Mouse (Mus musculus) hindlimb bud, embryonic 11.5 days (tissue): ENCODE results near the gene Pnmt.

Experiments
- DNase-seq: peaks from one replicate; pipeline ENCODE4 v3.0.0-alpha.2; 2012; ENCODE audit warnings: low read depth, low spot score; ENCODE audit errors: extremely low spot score

The Pnmt gene

DNA sequence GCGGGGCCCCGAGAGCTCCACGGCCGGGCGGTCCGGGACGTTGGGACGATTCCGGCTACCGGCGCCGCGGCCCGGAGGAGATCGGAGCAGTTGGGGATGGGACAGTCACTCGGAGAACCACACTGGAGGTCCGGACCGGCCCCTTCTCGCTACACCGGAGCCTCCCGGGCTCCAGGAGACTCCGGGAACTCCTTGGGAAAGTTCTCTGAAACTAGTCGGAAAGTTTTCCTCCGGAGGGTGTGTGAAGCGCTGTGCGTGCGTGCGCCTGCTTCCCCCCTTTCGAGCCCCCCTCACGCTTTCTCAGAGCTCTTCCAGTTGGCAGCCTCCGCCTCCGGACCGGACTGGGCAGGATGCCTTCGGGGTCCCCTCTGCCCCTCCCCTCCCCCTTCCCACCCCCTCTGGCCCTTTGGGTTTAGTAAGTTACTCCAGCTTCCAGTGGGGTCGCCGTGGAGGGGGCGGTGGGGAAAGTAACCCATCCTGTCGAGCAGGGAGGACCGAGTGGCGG is 26.6 kb downstream of the Pnmt start:
- DNase-seq: no peak

DNA sequence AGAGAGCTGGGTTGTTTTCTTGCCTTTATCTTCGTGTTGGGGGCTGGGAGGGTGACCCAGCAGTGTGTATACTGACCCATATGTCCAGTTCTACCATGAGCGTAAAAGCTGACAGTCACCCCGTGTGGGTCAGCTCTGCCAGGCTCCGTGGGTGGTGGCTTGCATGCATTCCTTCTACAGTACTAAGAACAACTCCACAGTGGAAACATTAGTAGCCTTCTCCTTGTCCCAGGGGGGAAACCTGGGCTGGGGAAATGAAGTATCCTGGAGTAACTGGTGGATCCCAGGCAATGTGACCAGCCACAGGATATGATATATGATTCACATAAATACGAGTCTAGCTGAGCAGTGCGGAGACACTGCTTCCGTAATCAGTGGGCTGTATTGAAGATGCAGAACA is 27.5 kb downstream of the Pnmt start:
- no peak for DNase-seq

DNA sequence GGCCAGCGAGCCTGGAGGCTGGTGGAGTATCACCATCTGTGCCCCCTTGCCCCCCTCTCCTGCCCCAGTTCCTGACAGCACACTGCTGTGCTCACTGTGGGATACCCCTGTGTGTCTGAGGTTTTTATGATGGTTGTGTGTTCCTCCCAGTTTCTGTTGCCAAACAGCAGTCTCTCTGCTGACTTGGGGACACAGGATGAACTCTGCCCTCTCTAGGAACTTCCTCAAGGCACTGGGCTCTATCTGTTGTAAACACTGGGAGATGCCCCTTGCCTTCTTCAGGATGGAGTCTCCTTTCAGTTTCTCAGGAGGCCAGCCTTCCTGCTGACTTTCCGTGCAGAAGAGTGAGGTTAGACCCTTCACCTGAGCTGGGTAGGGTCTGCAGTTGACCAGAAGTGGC is 27.9 kb downstream of the Pnmt start:
- DNase-seq: no peak

- no peak for DNase-seq
Observed at GRCm38 (mm10) chr11:98417074-98417473, 30.8 kb downstream of the Pnmt start.

DNA sequence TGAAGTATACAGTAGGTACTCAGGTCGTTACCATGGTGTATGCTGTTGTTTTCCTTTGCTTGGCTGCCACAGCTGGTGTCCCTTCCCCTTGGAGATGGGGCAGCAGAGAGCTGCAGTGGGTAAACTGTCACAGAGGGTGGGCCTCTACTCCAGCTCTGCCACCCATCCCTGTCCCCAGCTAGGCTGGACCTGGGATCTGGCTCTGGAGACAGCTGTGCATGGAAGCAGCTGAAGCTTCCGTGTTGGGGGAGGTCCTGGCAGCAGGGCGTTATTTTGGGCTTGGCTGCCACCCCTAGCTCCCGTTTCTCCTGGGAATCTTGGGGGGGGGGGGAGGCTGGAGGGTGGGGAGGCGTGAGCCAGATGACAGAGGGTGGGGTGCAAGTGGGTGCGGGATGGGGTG is 32.0 kb downstream of the Pnmt start:
- DNase-seq: no peak

DNA sequence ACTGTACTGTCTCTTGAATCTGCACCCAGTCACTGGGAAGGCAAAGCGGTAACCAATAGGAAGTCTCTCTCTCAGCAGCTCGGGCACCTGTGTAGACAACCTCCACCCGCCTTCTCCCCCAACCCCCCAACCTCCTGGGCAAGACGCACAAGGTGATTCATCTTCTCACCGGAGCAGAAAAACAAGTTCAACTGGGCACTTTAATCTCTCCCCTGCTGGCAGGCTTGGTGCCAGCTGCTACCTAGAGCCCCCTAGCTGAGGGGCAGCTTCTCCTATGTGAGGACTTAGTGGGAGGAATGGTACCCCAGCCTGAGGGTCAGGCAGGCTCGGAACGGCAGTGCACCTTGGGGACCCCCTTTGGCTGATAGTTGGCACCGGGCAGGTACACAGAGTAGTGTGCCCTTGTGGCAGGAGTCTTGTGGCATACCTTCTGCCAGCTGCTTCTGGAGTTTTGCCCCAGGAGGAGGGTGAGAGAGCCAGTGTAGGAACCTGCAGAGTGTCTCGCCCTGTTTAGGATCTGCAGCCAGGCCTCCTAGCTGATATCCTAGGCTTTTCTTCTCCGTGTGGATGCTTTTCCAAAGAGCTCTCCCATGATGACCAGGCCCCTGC is 32.8 kb downstream of the Pnmt start:
- DNase-seq: no peak

DNA sequence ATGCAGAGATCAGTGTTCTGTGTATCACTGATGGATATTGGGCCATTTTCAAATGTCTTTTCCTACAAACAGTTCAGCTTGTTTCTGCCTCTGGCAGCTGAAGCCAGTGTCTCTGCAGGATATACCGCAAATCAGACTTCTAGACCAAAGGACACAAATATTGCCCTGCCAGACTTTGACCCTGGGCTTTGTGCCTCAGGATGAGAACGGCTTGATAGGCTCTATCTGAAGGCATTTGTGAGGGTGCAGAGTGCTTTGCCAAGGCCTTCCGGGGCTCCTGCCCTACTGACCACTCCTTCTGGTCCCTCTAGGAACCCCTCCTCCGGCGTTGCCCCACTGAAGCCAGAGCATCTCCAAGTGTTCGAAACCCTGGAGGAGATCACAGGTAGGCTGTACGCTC is 40.3 kb downstream of the Pnmt start:
- no peak for DNase-seq

DNA sequence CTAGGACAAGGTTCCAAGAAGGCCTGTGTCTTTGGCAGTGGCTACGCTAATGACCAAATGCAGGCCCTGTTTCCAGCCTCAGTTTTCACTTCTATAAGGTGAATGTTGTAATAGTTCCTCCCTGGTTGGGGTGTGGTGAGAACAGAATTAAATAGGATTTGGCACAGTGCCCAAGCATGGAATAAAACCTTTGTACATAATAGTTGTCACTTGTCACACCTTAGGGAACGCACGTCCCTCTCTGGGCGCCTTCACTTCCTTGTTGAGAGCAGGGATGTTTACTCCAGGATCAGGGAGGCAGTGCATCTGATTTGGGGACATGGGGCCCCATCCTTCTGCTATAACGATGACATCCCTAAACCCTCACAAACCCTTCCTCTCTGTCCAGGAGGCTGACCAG is 42.2 kb downstream of the Pnmt start:
- DNase-seq: no peak

DNA sequence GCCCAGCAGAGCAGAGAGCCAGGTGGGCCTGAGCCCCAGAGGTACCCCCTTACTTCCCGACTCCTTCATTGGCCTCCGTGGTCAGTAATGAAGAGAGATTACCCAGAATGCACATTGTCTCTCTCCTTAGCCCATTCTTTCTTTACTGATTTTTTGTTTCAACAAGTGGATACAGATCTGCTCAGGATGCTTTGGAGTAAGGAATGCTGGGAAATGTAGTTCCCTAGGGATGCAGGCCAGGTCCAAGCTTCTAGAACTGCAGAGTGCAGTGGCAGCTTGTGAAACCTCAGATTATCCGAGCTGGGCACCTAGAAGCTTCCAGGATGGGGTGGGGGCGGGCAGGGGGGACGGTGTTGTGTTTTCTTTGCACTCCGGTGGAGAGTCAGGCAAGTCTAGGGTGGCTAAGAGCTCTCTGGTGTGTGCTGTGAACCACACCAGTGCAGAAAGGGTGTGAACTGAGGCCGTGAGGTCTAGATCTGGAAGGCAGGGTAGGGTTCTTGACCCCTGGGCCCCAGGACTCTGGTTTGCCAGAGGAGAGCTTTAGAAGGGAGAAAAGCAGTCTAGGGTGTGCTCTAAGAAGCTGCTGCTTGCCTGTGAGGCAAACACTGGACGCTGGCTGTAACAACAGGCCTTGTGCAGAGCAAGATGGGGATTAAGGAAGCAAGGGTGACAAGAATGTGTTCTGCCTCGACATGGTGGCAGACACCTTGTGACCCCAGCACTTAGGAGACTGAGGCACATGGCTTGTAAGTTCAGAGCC is 45.7 kb downstream of the Pnmt start:
- DNase-seq: no peak

- no peak for DNase-seq
Observed at GRCm38 (mm10) chr11:98435723-98436122, 49.5 kb downstream of the Pnmt start.

GRCm38 (mm10) chr11:98437441-98437840 is 51.2 kb downstream of the Pnmt start:
- no peak for DNase-seq
